Mouse (Mus musculus) kidney, embryonic 14.5 days (tissue): Measurements from ENCODE around the gene Rab26. TPM values are rescaled to one million over a fixed set of nuclear protein-coding genes. Genes with fewer than 3 reads are reported as not detected.

Source experiments
- ATAC-seq: fragments of 200-750 bp; cut with Nextera tagmentation; 2 replicates; pipeline ENCODE4 v1.8.0; 2017; ENCODE audit warnings: moderate number of reproducible peaks, mild to moderate bottlenecking, moderate TSS enrichment, moderate library complexity; ENCODE audit not compliant: low FRiP score, low TSS enrichment
- H3K27ac ChIP-seq: fragments of 300-500 bp; sonication (generic); 2 replicates; pipeline ENCODE4 v1.5.1; 2014; ENCODE audit warnings: low read depth, mild to moderate bottlenecking, low read length, moderate library complexity, mixed read lengths
- H3K27me3 ChIP-seq: fragments of 300-500 bp; sonication (generic); 2 replicates; pipeline ENCODE4 v1.6.1; 2014; ENCODE audit warnings: mild to moderate bottlenecking, low read length; ENCODE audit not compliant: control insufficient read depth, insufficient read depth
- H3K36me3 ChIP-seq: fragments of 300-500 bp; sonication (generic); 2 replicates; pipeline ENCODE4 v1.6.1; 2014; ENCODE audit warnings: low read length, mixed read lengths; ENCODE audit not compliant: control insufficient read depth, insufficient read depth
- H3K4me1 ChIP-seq: fragments of 300-500 bp; sonication (generic); 2 replicates; pipeline ENCODE4 v1.6.1; 2014; ENCODE audit warnings: low read length, mixed read lengths; ENCODE audit not compliant: control insufficient read depth, insufficient read depth
- H3K4me2 ChIP-seq: fragments of 300-500 bp; sonication (generic); replicated peaks from 2 replicates; pipeline ENCODE4 v1.6.1; 2014; ENCODE audit warnings: low read depth, mild to moderate bottlenecking, low read length
- H3K4me3 ChIP-seq: fragments of 300-500 bp; sonication (generic); 2 replicates; pipeline ENCODE4 v1.5.1; 2014; ENCODE audit warnings: mild to moderate bottlenecking, low read length
- H3K9ac ChIP-seq: fragments of 300-500 bp; sonication (generic); 2 replicates; pipeline ENCODE4 v1.6.1; 2014; ENCODE audit warnings: low read depth, mild to moderate bottlenecking, low read length, moderate library complexity
- H3K9me3 ChIP-seq: fragments of 300-500 bp; sonication (generic); 2 replicates; pipeline ENCODE4 v1.6.1; 2016; ENCODE audit warnings: low read length; ENCODE audit not compliant: control insufficient read depth
- WGBS: fragments of 180-500 bp; shearing (Covaris S2); extraction: QIAGEN DNeasy Blood & Tissue Kit; methylation state at CpG from one replicate; pipeline ENCODE4 v1.1.7; 2014; 5-methylcytosine and 5-hydroxymethylcytosine counted together
- polyA plus RNA-seq: library from polyadenylated mRNA; unstranded; fragments of >200 nt; fragmentation: Nextera tagmentation; extraction: Ambion mirVana; gene quantifications from 2 replicates; pipeline ENCODE4 v1.2.1, GENCODE M21; 2014

Gene Rab26
- polyA plus RNA-seq, 1 experiment from 2014 or later: 2.7 TPM

DNA sequence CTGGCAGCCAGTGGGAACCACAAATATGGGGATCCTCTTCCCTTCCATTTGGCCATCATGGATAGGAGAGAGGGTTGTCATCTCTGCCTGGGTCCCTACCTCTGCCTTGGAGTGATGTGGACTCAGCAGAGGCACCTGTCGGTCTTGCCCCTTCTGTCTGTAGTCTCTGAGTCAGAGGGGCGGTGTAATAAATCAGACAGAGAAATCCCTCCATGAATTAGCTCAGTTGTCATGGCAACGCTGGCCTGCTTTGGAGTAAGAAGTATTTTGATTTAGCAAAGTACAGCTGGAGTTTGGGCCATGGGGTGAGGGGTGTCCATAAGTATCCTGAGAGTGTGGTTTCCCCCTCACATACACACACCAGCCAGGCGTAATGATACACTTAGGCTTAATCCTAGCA lies 43.6 kb downstream of the Rab26 start:
- H3K27me3 ChIP-seq: peaks cover 9% of the 10 kb centered on the region
- H3K27ac ChIP-seq: no peak overlapping the region
- H3K9me3 ChIP-seq: no peaks in the 10 kb centered on the region
- H3K4me1 ChIP-seq: peaks cover 6% of the 10 kb centered on the region; the same call in 1 of the 2 replicates
- H3K4me2 ChIP-seq: no peak overlapping the region
- no peak overlapping the region for H3K9ac ChIP-seq
- H3K4me3 ChIP-seq: no peak overlapping the region
- ATAC-seq: no peak
- H3K36me3 ChIP-seq: no peaks in the 10 kb centered on the region
- 72% methylated on average over 4 of the region's 4 CpGs for WGBS

DNA sequence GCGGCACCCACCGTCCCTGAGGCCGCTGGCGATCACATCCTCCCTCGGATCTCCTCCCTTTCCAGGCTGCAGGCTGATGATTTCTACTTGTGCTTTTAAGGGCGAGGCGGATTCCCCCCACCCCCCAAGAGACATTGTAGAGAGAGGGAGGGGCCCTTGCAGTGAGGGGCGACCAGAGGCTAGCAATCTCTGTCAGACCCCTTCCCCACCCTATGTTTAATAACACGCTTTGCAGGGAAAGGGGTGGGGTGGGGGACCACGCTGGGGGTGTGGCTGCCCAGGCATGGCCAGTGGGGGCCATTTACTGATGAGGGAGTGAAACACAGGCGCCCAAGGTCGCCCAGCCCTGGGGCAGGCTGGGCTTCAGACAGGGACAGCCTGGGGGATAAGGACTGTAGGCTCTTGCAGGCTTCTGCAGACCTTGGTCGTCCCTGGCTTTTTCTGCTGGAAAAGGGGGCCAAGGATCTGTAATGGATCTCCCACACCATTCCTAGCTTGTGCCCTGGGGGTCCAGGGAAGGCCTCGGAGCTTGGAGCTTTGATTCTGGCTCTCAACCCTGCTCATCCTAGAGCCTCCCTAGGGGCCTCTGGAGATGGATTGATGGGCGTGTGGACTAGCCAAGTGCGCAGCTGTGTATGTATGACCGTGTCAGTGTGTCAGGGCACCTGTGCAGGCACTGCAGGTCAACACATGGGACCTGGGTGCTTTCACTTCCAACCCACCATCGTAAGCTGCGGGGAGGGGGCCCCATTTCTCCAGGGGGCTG lies 44.6 kb downstream of the Rab26 start:
- Histone ChIP-seq H3K36me3 (no peaks in the 10 kb centered on the region), H3K9ac (peak overlapping the region; percentile 73), H3K4me3 (peak overlapping the region; percentile 57), H3K4me2 (peak overlapping the region; percentile 95), H3K9me3 (no peaks in the 10 kb centered on the region), H3K27ac (no peak overlapping the region), H3K27me3 (peaks cover 9% of the 10 kb centered on the region), H3K4me1 (peaks cover 6% of the 10 kb centered on the region; the same call in 1 of the 2 replicates)
- WGBS: 16% methylated on average over 19 of the region's 19 CpGs
- ATAC-seq: peak; percentile 39; the same call in 1 of the 2 replicates

DNA sequence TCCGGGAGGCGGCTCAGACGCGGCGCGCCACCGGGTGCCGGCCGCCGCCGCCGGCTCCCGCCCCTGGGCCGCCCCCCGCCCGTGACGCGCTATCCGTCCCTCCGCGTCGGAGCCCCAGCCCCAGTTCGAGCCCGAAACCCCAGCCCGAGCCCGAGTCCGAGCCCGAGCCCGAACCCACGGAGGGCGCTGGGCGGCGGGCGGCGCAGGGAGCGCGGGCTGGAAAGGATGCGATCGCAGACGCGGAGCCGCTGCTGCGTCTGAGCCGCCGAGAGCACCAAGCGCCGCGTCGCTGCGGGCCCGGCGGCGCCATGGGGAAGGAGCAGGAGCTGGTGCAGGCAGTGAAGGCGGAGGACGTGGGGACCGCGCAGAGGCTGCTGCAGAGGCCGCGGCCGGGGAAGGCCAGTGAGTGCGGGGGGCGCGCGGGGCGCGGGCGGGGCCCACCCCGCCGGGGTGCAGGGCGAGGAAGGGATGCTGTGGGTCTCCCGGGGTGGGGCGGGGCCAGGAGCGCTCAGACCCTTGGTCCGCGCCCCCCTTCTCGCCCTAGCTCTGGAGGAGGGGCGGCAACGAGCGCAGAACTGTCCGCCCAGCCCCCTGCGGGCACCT lies 45.2 kb downstream of the Rab26 start:
- H3K4me3 ChIP-seq: peak overlapping the region; percentile 57
- H3K9me3 ChIP-seq: no peaks in the 10 kb centered on the region
- H3K4me2 ChIP-seq: peak overlapping the region; percentile 95
- peak; percentile 63 for ATAC-seq
- H3K36me3 ChIP-seq: no peaks in the 10 kb centered on the region
- H3K9ac ChIP-seq: peak overlapping the region; percentile 73
- H3K27ac ChIP-seq: no peak overlapping the region
- H3K4me1 ChIP-seq: peaks cover 6% of the 10 kb centered on the region; the same call in 1 of the 2 replicates
- WGBS: under 1% methylated on average over 57 of the region's 81 CpGs
- peaks cover 9% of the 10 kb centered on the region for H3K27me3 ChIP-seq

DNA sequence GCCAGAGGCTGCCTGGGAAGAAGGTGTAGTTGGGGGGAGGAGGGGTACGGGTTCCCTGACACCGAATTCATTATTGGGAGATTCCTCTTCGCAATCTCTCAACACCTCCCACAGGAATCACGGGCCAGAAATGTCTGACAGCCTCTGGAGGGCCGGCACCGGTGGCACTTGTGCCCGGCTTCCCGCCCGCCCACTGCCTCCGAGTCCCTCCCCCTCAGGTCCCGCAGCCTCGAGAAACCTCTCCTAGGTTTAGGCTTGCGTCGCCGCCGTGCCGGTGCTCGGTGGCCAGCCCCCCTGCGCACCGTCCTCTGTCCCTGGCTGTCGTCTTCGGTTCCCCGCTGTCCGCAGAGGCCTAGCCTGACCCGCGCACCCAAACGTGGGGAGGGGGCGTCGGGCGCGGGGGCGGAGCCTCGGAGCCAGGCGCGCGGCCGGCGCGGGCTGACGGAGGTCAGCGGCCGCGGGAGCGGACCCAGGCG lies 45.8 kb downstream of the Rab26 start, which contains the start of gene Caskin1:
Caskin1 (plus strand) TSS at position 416 of the 476 bp plus-strand sequence.
- Histone ChIP-seq H3K4me1 (peaks cover 6% of the 10 kb centered on the region; the same call in 1 of the 2 replicates), H3K9ac (peak within 1 kb of the TSS; percentile 73), H3K4me2 (peak within 1 kb of the TSS; percentile 95), H3K36me3 (no peaks in the 10 kb centered on the region), H3K27me3 (peaks cover 9% of the 10 kb centered on the region), H3K9me3 (no peaks in the 10 kb centered on the region), H3K4me3 (peak within 1 kb of the TSS; percentile 57), H3K27ac (no peak within 1 kb of the TSS)
- peak; percentile 51 for ATAC-seq
- WGBS: 2% methylated on average over 40 of the region's 45 CpGs

DNA sequence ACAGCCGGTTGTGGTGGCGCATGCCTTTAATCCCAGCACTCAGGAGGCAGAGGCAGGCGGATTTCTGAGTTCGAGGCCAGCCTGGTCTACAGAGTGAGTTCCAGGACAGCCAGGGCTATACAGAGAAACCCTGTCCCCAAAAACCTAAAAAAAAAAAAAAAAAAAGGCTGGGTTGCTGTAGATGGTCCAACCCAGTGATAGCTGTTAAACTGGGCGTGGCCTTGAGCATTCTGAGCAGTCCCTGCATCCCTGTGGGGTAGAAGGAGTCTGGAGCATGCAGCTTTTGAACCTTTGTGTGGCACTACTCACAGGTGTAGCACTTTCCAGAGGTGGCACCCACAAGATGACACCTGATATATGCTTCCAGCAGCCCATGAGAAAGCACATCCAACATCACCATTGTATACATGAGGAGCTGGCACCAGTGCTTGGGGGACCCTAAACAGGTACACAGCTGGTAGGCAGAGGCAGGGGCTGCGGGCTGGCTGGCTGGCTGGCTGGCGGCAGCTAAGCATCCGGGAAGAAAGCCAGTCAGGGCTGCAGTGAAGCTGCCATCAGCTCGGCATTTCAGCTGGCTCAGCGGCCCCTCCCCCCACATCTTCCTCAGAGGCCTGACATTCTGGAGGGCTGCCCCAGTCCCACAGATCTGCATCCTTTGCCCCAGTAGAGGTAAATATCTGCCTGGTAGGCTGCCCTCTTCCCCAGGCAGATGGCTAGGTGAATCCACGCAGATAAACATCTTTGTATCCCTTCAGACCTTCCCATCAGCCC lies 48.7 kb downstream of the Rab26 start:
- WGBS: 49% methylated on average over 11 of the region's 11 CpGs
- no peaks in the 10 kb centered on the region for H3K36me3 ChIP-seq
- H3K27ac ChIP-seq: no peak overlapping the region
- no peak overlapping the region for H3K4me3 ChIP-seq
- no peak overlapping the region for H3K4me2 ChIP-seq
- no peak overlapping the region for H3K9ac ChIP-seq
- H3K27me3 ChIP-seq: peaks cover 9% of the 10 kb centered on the region
- H3K9me3 ChIP-seq: no peaks in the 10 kb centered on the region
- peaks cover 6% of the 10 kb centered on the region; the same call in 1 of the 2 replicates for H3K4me1 ChIP-seq
- ATAC-seq: no peak

DNA sequence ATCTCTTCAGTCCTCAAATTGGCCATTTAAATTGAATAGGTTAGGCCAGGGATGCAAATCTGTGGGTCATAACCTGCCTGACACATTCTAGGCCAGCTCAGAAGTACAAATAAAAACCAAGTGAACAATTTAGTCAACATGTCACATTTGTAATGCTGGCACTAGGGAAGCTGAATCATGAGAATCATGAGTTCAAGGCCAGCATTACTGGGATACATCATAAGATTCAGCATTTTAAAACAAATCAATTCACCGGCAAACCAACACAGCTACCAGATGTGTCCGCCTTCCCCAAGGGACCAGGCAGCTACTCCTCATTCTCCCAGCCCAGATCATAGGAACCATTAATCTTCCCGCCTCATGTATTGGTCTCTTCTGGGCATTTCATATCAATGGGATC lies 50.5 kb downstream of the Rab26 start:
- ATAC-seq: no peak
- no peaks in the 10 kb centered on the region for H3K36me3 ChIP-seq
- peaks cover 7% of the 10 kb centered on the region for H3K27me3 ChIP-seq
- 85% methylated on average over 3 of the region's 3 CpGs for WGBS
- no peak overlapping the region for H3K4me3 ChIP-seq
- no peaks in the 10 kb centered on the region for H3K9me3 ChIP-seq
- no peak overlapping the region for H3K9ac ChIP-seq
- no peaks in the 10 kb centered on the region; the same call in 1 of the 2 replicates for H3K4me1 ChIP-seq
- no peak overlapping the region for H3K27ac ChIP-seq
- no peak overlapping the region for H3K4me2 ChIP-seq

DNA sequence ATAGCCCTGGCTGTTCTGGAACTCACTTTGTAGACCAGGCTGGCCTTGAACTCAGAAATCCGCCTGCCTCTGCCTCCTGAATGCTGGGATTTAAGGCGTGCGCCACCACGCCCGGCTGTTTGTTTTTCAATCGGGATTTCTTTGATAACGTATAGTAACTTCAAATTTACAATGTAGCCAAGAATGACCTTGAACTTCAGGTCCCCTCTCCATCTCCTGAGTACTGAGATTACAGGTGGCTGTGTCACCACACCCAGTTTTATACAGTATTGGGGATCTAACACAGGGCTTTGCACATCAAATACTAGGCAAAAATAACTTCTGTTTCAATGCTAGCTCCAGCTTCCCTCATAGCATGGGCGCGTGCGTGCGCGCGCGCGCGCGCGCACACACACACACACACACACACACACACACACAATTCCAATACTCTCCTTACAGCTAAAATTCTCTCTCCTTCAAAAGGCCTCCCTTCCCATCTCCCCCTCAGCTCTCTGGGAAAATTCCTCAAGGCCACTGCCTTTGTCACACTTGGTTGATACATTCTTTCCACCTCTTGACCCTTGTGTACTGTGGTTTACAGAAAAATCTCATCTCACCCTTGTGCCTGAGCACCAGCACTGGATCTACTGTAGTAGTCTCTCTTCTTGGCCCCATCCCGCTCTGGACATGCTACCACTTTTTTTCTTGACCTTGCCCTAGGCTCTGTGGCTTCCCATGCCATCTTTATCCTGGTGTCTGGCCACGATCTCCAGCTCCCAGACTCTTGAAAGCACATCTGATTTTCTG lies 52.8 kb downstream of the Rab26 start:
- H3K9me3 ChIP-seq: no peaks in the 10 kb centered on the region
- H3K27ac ChIP-seq: no peak overlapping the region
- H3K27me3 ChIP-seq: no peaks in the 10 kb centered on the region; the same call in 1 of the 2 replicates
- H3K4me3 ChIP-seq: no peak overlapping the region
- peaks cover 10% of the 10 kb centered on the region for H3K4me1 ChIP-seq
- H3K36me3 ChIP-seq: peaks cover 12% of the 10 kb centered on the region
- no peak overlapping the region for H3K4me2 ChIP-seq
- no peak for ATAC-seq
- H3K9ac ChIP-seq: no peak overlapping the region
- 94% methylated on average over 20 of the region's 20 CpGs for WGBS

DNA sequence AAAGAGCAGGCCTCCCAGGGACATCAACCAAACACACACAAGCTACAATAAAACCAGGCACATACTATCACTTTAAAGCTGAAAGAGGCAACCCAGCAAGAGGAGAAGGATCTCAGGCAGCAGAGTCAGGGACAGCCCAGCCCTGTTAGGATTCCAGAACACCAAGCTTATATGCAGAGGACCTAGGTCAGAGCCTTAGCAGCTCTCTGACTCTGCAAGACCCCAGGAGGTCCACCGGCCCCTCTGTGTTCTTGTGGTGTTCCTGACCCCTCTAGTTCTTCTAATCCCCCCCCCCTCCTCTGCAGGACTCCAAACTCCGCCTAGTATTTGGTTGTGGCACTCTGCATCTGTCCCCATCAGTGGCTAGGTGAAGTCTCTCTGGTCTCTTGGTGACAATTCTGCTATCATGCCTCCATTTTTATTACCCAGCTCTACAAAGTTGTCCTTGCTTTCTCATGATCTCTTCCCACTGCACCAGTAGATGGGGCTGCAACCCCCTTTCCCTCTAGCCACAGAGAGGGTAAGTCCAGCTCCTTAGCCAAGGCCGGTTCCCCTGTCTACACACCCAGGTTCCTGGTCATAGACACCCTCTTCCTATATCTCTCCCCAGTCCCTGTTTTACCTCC lies 53.7 kb downstream of the Rab26 start:
- no peak overlapping the region for H3K9ac ChIP-seq
- H3K9me3 ChIP-seq: no peaks in the 10 kb centered on the region
- WGBS: 62% methylated on average over 3 of the region's 3 CpGs
- H3K36me3 ChIP-seq: peaks cover 21% of the 10 kb centered on the region
- no peak overlapping the region for H3K4me3 ChIP-seq
- H3K4me1 ChIP-seq: peaks cover 10% of the 10 kb centered on the region
- no peaks in the 10 kb centered on the region for H3K27me3 ChIP-seq
- no peak overlapping the region for H3K4me2 ChIP-seq
- ATAC-seq: no peak
- H3K27ac ChIP-seq: no peak overlapping the region
